Mouse (Mus musculus) stomach, adult 2 months (tissue): ENCODE results near the gene Ubn1. TPM values are rescaled to one million over a fixed set of nuclear protein-coding genes. Genes with fewer than 3 reads are reported as not detected.

Experiments
- polyA plus RNA-seq: library from polyadenylated mRNA; depleted of rRNA; stranded (reverse); fragments of >200 nt; gene quantifications from 2 replicates; pipeline ENCODE4 v1.2.3, GENCODE M21; 2012; rRNA removed

Ubn1 gene
- 8.1 and 10.6 TPM in 2 replicates for polyA plus RNA-seq

DNA sequence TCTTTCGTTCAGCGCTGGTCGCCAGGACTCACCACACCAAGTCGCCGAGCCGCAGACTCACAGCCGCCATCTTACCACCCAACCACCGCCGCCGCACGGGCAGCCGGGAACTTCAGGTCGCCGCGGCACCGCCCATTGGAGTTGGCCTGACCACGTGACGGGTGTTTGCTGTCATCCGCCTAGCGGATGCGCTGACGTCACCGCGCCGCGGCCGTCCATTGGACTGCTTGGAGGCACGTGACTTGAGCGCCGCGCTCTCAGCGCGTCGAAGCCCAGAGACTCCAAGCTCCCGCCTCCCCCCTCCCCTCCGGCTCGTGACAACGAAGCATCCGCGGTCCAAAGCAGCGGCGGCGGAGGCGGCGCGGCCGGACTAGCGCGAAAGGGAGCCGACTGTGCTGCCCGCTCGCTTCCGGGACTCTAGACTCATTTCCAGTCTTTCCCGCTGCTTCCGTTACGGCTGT lies at the start of gene Ubn1, which contains the start of gene Glyr1:
Gene Ubn1 (plus strand): TSS at position 284 of the 461 bp plus-strand sequence.
Gene Glyr1 (minus strand): TSS at position 90 of the 461 bp plus-strand sequence.

DNA sequence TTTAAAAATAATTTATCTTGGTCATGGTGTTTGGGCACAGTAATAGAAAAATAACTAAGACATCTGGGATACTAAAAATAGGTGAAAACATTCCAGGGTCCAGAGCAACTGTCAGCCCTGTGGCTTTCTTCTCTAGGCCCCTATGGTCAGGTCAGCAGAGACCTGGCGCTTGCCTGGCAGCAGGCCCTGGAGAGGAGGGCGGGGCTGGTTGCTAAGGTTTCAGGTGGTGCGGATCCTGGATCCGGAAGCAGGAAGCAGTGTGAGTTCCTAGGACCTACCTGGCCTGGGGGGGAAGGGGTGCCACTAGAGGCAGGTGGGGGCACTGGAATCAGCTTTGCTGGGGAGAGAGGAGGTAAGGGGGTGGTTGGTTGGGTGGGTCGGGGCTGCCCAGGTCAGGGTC lies 42.8 kb upstream of the Ubn1 start, which contains the start of gene Smim22:
Gene Smim22 (plus strand): TSS at position 222 of the 400 bp plus-strand sequence.

DNA sequence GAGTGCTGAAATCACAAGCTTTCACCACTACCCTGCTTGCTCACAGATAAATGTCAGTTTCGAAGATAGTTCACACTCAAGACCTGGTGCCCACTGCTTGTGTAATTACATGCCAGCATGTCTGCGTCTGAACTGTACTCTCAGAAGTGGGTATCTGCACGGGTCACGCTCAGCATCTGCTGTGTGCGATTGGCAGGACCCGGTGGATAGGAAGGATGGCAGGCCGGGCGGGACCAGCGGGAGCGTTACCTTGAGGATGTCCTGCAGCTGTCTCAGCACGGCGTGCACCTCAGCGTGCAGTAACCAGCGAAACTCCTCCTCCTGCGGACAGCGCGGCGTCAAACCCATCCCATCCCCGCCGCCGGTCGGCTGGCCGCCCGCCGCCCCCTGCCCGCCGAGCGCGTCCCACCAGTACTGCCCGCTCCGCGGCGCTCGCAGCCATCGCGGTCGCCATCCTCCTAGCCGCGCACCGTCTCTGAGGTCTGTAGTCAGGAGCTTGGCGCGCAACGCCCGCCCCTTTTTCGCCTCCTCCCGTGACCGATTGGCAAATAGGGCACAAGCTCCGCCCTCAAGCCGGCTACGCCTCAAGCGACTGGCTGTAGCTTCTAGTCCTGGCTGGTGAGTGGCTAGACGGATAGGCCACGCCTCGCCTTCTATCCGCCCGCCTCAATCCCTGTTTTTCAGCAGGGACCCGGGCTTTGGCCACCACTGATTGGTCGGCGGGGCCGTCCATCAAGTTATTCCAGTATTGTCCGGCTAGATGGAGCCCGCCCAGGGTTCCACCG lies 36.6 kb upstream of the Ubn1 start, which contains the start of gene Rogdi:
Gene Rogdi (minus strand): TSS at position 500 of the 785 bp plus-strand sequence.

GRCm38 (mm10) chr16:5132401-5132801 lies 82.5 kb downstream of the Ubn1 start, which contains the start of gene Ppl:
Gene Ppl (minus strand): TSS chr16:5132421.

Other genes starting within 250 kb of the Ubn1 start
- not detected in 2 replicates for gene 4930562C15Rik, start 214.6 kb upstream of the Ubn1 start, polyA plus RNA-seq
- gene Ubald1, start 169.7 kb upstream of the Ubn1 start, polyA plus RNA-seq, result 36.6 and 37.8 TPM in 2 replicates
- 68.1 and 79.7 TPM in 2 replicates for gene Mgrn1, start 163.8 kb upstream of the Ubn1 start, polyA plus RNA-seq
- gene Nudt16l1, start 111.3 kb upstream of the Ubn1 start, polyA plus RNA-seq, result 36.3 and 38.6 TPM in 2 replicates
- gene Anks3, start 85.9 kb upstream of the Ubn1 start, polyA plus RNA-seq, result 15.6 and 17.1 TPM in 2 replicates
- gene Sept12, start 52.2 kb upstream of the Ubn1 start, polyA plus RNA-seq, result 0.03 TPM in 1 of 2 replicates, not detected in the other
- gene Smim22, start 42.8 kb upstream of the Ubn1 start, polyA plus RNA-seq, result 98.1 and 104 TPM in 2 replicates
- gene Rogdi, start 36.5 kb upstream of the Ubn1 start, polyA plus RNA-seq, result 42.3 and 42.8 TPM in 2 replicates
- gene Glyr1, start 194 bp upstream of the Ubn1 start, polyA plus RNA-seq, result 21.3 and 30.1 TPM in 2 replicates
- gene Ppl, start 82.4 kb downstream of the Ubn1 start, polyA plus RNA-seq, result 7.8 and 7.9 TPM in 2 replicates
- 0.20 and 0.35 TPM in 2 replicates for gene Sec14l5, start 97.1 kb downstream of the Ubn1 start, polyA plus RNA-seq
- gene Nagpa, start 154.0 kb downstream of the Ubn1 start, polyA plus RNA-seq, result 21.5 and 29.7 TPM in 2 replicates
- 7.0 and 11.1 TPM in 2 replicates for gene AU021092, start 172.2 kb downstream of the Ubn1 start, polyA plus RNA-seq
- 30.5 and 34.3 TPM in 2 replicates for gene Alg1, start 183.6 kb downstream of the Ubn1 start, polyA plus RNA-seq
- gene Eef2kmt, start 205.9 kb downstream of the Ubn1 start, polyA plus RNA-seq, result 31.3 and 31.8 TPM in 2 replicates